Mouse (Mus musculus): ENCODE results near the gene Inpp5d.

GRCm38 (mm10) chr1:87755641-87756470 is 135.7 kb downstream of the Inpp5d start, which contains the start of gene Atg16l1:
- 0 out of 2 replicates have a peak, but pooled peaks have one; percentile 42 for TF ChIP-seq POLR2A (IDR thresholded peaks at IDR 0.05; ENCODE audit: control insufficient read depth, extremely low read depth, insufficient read depth, low read length, poor library complexity)
- 0 out of 2 replicates have a peak, but pooled peaks have one; percentile 57 for TF ChIP-seq CTCF (IDR thresholded peaks at IDR 0.05; ENCODE audit: borderline replicate concordance, control insufficient read depth, extremely low read depth, insufficient read depth, low read length, poor library complexity)
